Mouse (Mus musculus): ENCODE results near the gene Rtl5.

Rtl5 gene

GRCm38 (mm10) chrX:102067118-102067517, 4.0 kb downstream of the Rtl5 start:
- no peak for DNase-seq (ENCODE audit: low read depth in 2 of 2, low spot score in 2 of 2)

- peak; percentile 15 to 63 for DNase-seq (ENCODE audit: low read depth in 2 of 2, low spot score in 2 of 2)
These were observed 5.0 kb downstream of the Rtl5 start for GRCm38 (mm10) chrX:102066134-102066533.

- no peak for DNase-seq (ENCODE audit: low read depth in 2 of 2, low spot score in 2 of 2)
These were observed 5.8 kb downstream of the Rtl5 start for GRCm38 (mm10) chrX:102065213-102065775.

GRCm38 (mm10) chrX:102064062-102064461, 7.0 kb downstream of the Rtl5 start:
- no peak for DNase-seq (ENCODE audit: low read depth in 2 of 2, low spot score in 2 of 2)

GRCm38 (mm10) chrX:102060891-102061290, 10.2 kb downstream of the Rtl5 start:
- DNase-seq (ENCODE audit: low read depth in 2 of 2, low spot score in 2 of 2): no peak

GRCm38 (mm10) chrX:102060243-102060642, 10.9 kb downstream of the Rtl5 start:
- DNase-seq (ENCODE audit: low read depth in 2 of 2, low spot score in 2 of 2): no peak

- DNase-seq (ENCODE audit: low read depth in 2 of 2, low spot score in 2 of 2): peak; percentile 20 to 30
These were observed 11.7 kb downstream of the Rtl5 start for GRCm38 (mm10) chrX:102059437-102059836.

- DNase-seq (ENCODE audit: low read depth in 2 of 2, low spot score in 2 of 2): no peak
These were observed 17.1 kb downstream of the Rtl5 start for GRCm38 (mm10) chrX:102054009-102054408.

- no peak for DNase-seq (ENCODE audit: low read depth in 2 of 2, low spot score in 2 of 2)
These were observed 17.7 kb downstream of the Rtl5 start for GRCm38 (mm10) chrX:102053371-102053770.

- DNase-seq (ENCODE audit: low read depth in 2 of 2, low spot score in 2 of 2): no peak
These were observed 19.9 kb downstream of the Rtl5 start for GRCm38 (mm10) chrX:102051225-102051624.

GRCm38 (mm10) chrX:102050552-102050951, 20.6 kb downstream of the Rtl5 start:
- no peak for DNase-seq (ENCODE audit: low read depth in 2 of 2, low spot score in 2 of 2)

- DNase-seq (ENCODE audit: low read depth in 2 of 2, low spot score in 2 of 2): no peak
These were observed 28.7 kb downstream of the Rtl5 start for GRCm38 (mm10) chrX:102042386-102042785.

GRCm38 (mm10) chrX:102041562-102041961, 29.5 kb downstream of the Rtl5 start:
- DNase-seq (ENCODE audit: low read depth in 2 of 2, low spot score in 2 of 2): no peak

- DNase-seq (ENCODE audit: low read depth in 2 of 2, low spot score in 2 of 2): no peak
These were observed 33.6 kb downstream of the Rtl5 start for GRCm38 (mm10) chrX:102037506-102037905.

GRCm38 (mm10) chrX:102036866-102037361, 34.2 kb downstream of the Rtl5 start:
- DNase-seq (ENCODE audit: low read depth in 2 of 2, low spot score in 2 of 2): no peak

- DNase-seq (ENCODE audit: low read depth in 2 of 2, low spot score in 2 of 2): no peak
These were observed 35.4 kb downstream of the Rtl5 start for GRCm38 (mm10) chrX:102035671-102036070.

GRCm38 (mm10) chrX:102033566-102033965, 37.5 kb downstream of the Rtl5 start:
- DNase-seq (ENCODE audit: low read depth in 2 of 2, low spot score in 2 of 2): no peak

- no peak for DNase-seq (ENCODE audit: low read depth in 2 of 2, low spot score in 2 of 2)
These were observed 38.7 kb downstream of the Rtl5 start for GRCm38 (mm10) chrX:102032431-102032830.

GRCm38 (mm10) chrX:102031851-102032250, 39.3 kb downstream of the Rtl5 start:
- DNase-seq (ENCODE audit: low read depth in 2 of 2, low spot score in 2 of 2): peak; percentile 70 to 76

GRCm38 (mm10) chrX:102024976-102025375, 46.1 kb downstream of the Rtl5 start:
- no peak for DNase-seq (ENCODE audit: low read depth in 2 of 2, low spot score in 2 of 2)

GRCm38 (mm10) chrX:102019471-102020240, 51.4 kb downstream of the Rtl5 start:
- no peak for DNase-seq (ENCODE audit: low read depth in 2 of 2, low spot score in 2 of 2)

GRCm38 (mm10) chrX:102018890-102019289, 52.2 kb downstream of the Rtl5 start:
- no peak for DNase-seq (ENCODE audit: low read depth in 2 of 2, low spot score in 2 of 2)

Data from CD8-positive naive resting alpha-beta T cell, adult 2 months (primary cell).